Mouse (Mus musculus): Measurements from ENCODE around the gene Uba7.
"Not testable (repeated sequence)": the region's sequence is repeated elsewhere in the genome, so short reads cannot be mapped to it uniquely, and the experiment has no call there.

The Uba7 gene

GRCm38 (mm10) chr9:107992197-107992596 lies 16.9 kb downstream of the Uba7 start, which contains the start of gene Cdhr4:
Gene Cdhr4 (plus strand): TSS chr9:107992497.
- no peak for DNase-seq (ENCODE audit: low spot score in 2 of 2)

GRCm38 (mm10) chr9:107993013-107993412 lies 17.7 kb downstream of the Uba7 start:
- DNase-seq (ENCODE audit: low spot score in 2 of 2): no peak

- no peak for DNase-seq (ENCODE audit: low spot score in 2 of 2)
Observed at GRCm38 (mm10) chr9:107994464-107994863, 19.2 kb downstream of the Uba7 start.

GRCm38 (mm10) chr9:107995513-107995912 lies 20.2 kb downstream of the Uba7 start:
- DNase-seq (ENCODE audit: low spot score in 2 of 2): no peak

- no peak for DNase-seq (ENCODE audit: low spot score in 2 of 2)
Observed at GRCm38 (mm10) chr9:107996049-107996448, 20.7 kb downstream of the Uba7 start, which contains the start of gene Gm20662. Gene Gm20662 (plus strand): TSS chr9:107996349.

GRCm38 (mm10) chr9:108001922-108002770 lies 26.8 kb downstream of the Uba7 start, which contains the start of gene Ip6k1:
Gene Ip6k1 (plus strand): TSS chr9:108002501.
- peak; percentile 99 to 100 for DNase-seq (ENCODE audit: low spot score in 2 of 2)

- peak in 1 of 2 experiments; percentile 66 for DNase-seq (ENCODE audit: low spot score in 2 of 2)
Observed at GRCm38 (mm10) chr9:108002778-108003530, 27.6 kb downstream of the Uba7 start.

- peak; percentile 50 to 58 for DNase-seq (ENCODE audit: low spot score in 2 of 2)
Observed at GRCm38 (mm10) chr9:108003531-108003890, 28.2 kb downstream of the Uba7 start.

GRCm38 (mm10) chr9:108008041-108008440 lies 32.7 kb downstream of the Uba7 start:
- DNase-seq (ENCODE audit: low spot score in 2 of 2): no peak

- no peak for DNase-seq (ENCODE audit: low spot score in 2 of 2)
Observed at GRCm38 (mm10) chr9:108010385-108010784, 35.1 kb downstream of the Uba7 start.

GRCm38 (mm10) chr9:108013577-108013976 lies 38.3 kb downstream of the Uba7 start:
- DNase-seq (ENCODE audit: low spot score in 2 of 2): not testable (repeated sequence)

- DNase-seq (ENCODE audit: low spot score in 2 of 2): no peak
Observed at GRCm38 (mm10) chr9:108017127-108017526, 41.8 kb downstream of the Uba7 start.

- no peak for DNase-seq (ENCODE audit: low spot score in 2 of 2)
Observed at GRCm38 (mm10) chr9:108020741-108021140, 45.4 kb downstream of the Uba7 start.

GRCm38 (mm10) chr9:108023216-108023615 lies 47.9 kb downstream of the Uba7 start:
- DNase-seq (ENCODE audit: low spot score in 2 of 2): no peak

- DNase-seq (ENCODE audit: low spot score in 2 of 2): no peak
Observed at GRCm38 (mm10) chr9:108026584-108026983, 51.3 kb downstream of the Uba7 start.

GRCm38 (mm10) chr9:108027867-108028266 lies 52.6 kb downstream of the Uba7 start:
- no peak for DNase-seq (ENCODE audit: low spot score in 2 of 2)

GRCm38 (mm10) chr9:108032126-108032525 lies 56.8 kb downstream of the Uba7 start:
- no peak for DNase-seq (ENCODE audit: low spot score in 2 of 2)

Data from spleen, postnatal 10 days (tissue).